Mouse (Mus musculus): ENCODE measurements around the gene Kank2.

- TF ChIP-seq EP300 (optimal IDR thresholded peaks at IDR 0.05) (no peak), CTCF (IDR thresholded peaks at IDR 0.05; ENCODE audit: low read depth) (no peak)
Measured at GRCm38 (mm10) chr9:21762135-21762534, 36.4 kb downstream of the Kank2 start.
